Mouse (Mus musculus) adrenal gland, postnatal 14 days (tissue): ENCODE results near the gene Letm1. TPM values are rescaled to one million over a fixed set of nuclear protein-coding genes. Genes with fewer than 3 reads are reported as not detected.

Experiments used
- DNase-seq: peaks from one replicate; pipeline ENCODE4 v3.0.0; 2021; ENCODE audit warnings: mixed read lengths
- long read RNA-seq, 2 experiments: library from polyadenylated mRNA; stranded (forward); transcript quantifications; one replicate each; pipeline ENCODE4 v2.0.0; 2021
- total RNA-seq: library from RNA; stranded (reverse); gene quantifications from 2 replicates; pipeline ENCODE4 v1.2.3, GENCODE M21; 2021

The Letm1 gene
- 160 and 173 TPM in 2 replicates for total RNA-seq
- long read RNA-seq, experiment 1, full-length matches to known transcripts: 267 of 305 reads
- long read RNA-seq, experiment 1, partial matches to known transcripts: 16 of 305 reads
- long read RNA-seq, experiment 1, other reads (novel, unspliced or antisense): 22 of 305 reads
- long read RNA-seq, experiment 2, full-length matches to known transcripts: 211 of 237 reads
- long read RNA-seq, experiment 2, partial matches to known transcripts: 14 of 237 reads
- long read RNA-seq, experiment 2, other reads (novel, unspliced or antisense): 12 of 237 reads

- peak; percentile 97 for DNase-seq
Observed at GRCm38 (mm10) chr5:33782345-33782998, at the start of gene Letm1. Gene Letm1 (minus strand): TSS chr5:33782817.

- DNase-seq: peak; percentile 33
Observed at GRCm38 (mm10) chr5:33830832-33831231, 48.2 kb upstream of the Letm1 start.

GRCm38 (mm10) chr5:33829958-33830357 lies 47.3 kb upstream of the Letm1 start:
- DNase-seq: no peak

- no peak for DNase-seq
Observed at GRCm38 (mm10) chr5:33828107-33828506, 45.5 kb upstream of the Letm1 start.

GRCm38 (mm10) chr5:33826001-33826400 lies 43.4 kb upstream of the Letm1 start:
- no peak for DNase-seq

- no peak for DNase-seq
Observed at GRCm38 (mm10) chr5:33822456-33822855, 39.8 kb upstream of the Letm1 start.

GRCm38 (mm10) chr5:33821901-33822427 lies 39.3 kb upstream of the Letm1 start:
- no peak for DNase-seq

- peak; percentile 81 for DNase-seq
Observed at GRCm38 (mm10) chr5:33820733-33821621, 38.4 kb upstream of the Letm1 start.

- DNase-seq: peak; percentile 94
Observed at GRCm38 (mm10) chr5:33819876-33820732, 37.5 kb upstream of the Letm1 start, which contains the start of gene Nsd2. Gene Nsd2 (plus strand): TSS chr5:33820725.

GRCm38 (mm10) chr5:33819141-33819875 lies 36.7 kb upstream of the Letm1 start:
- peak; percentile 47 for DNase-seq

GRCm38 (mm10) chr5:33818104-33818503 lies 35.5 kb upstream of the Letm1 start:
- DNase-seq: no peak

GRCm38 (mm10) chr5:33816008-33816725 lies 33.5 kb upstream of the Letm1 start:
- DNase-seq: no peak

GRCm38 (mm10) chr5:33811519-33811918 lies 28.9 kb upstream of the Letm1 start:
- no peak for DNase-seq

- no peak for DNase-seq
Observed at GRCm38 (mm10) chr5:33803337-33803736, 20.7 kb upstream of the Letm1 start.

GRCm38 (mm10) chr5:33791912-33792643 lies 9.5 kb upstream of the Letm1 start:
- no peak for DNase-seq

GRCm38 (mm10) chr5:33782999-33783390 lies 378 bp upstream of the Letm1 start:
- DNase-seq: no peak

GRCm38 (mm10) chr5:33781964-33782344 lies 663 bp downstream of the Letm1 start:
- DNase-seq: no peak

- no peak for DNase-seq
Observed at GRCm38 (mm10) chr5:33777195-33777594, 5.4 kb downstream of the Letm1 start.

- DNase-seq: peak; percentile 48
Observed at GRCm38 (mm10) chr5:33743481-33743880, 39.1 kb downstream of the Letm1 start.
